ENCODE assay signal across 12 mouse cellular contexts in genomic region chr4:130553121-130553448, GRCm38 (mm10). TPM values are rescaled to one million over a fixed set of nuclear protein-coding genes. Genes with fewer than 3 reads are reported as not detected.
DNase-seq lines count a peak whose midpoint lies in the region; ATAC-seq and TF ChIP-seq lines count a peak whose summit lies in the region.
"Had no signal": no experiment of that assay in that cellular context is flagged by ENCODE, and none has a peak within 500 bp of the region (broad histone marks: within the 10 kb centered on the region; RNA-seq: fewer than 3 reads in every experiment).

No protein-coding gene starts in this region.

- H3K36me3 ChIP-seq in forebrain, embryonic 10.5 days (replicated peaks): peaks cover 35% of the 10 kb centered on the region
- no peaks in the 10 kb centered on the region for H3K36me3 ChIP-seq in forebrain, embryonic 15.5 days
- no peaks in the 10 kb centered on the region for H3K36me3 ChIP-seq in stomach, embryonic 14.5 days (ENCODE audit: control insufficient read depth, insufficient read depth, low read length)
- no peaks in the 10 kb centered on the region for H3K36me3 ChIP-seq in stomach, postnatal 0 days (ENCODE audit: control insufficient read depth, insufficient read depth, low read length)
- no peaks in the 10 kb centered on the region for H3K36me3 ChIP-seq in limb, embryonic 11.5 days (ENCODE audit: control insufficient read depth, insufficient read depth, low read length)
- no peaks in the 10 kb centered on the region for H3K36me3 ChIP-seq in stomach, embryonic 16.5 days (ENCODE audit: control insufficient read depth, insufficient read depth, low read length)

- H3K9ac ChIP-seq in forebrain, embryonic 15.5 days (replicated peaks): no peak overlapping the region
- H3K9ac ChIP-seq in stomach, embryonic 14.5 days (replicated peaks; ENCODE audit: low read depth, low read length): no peak overlapping the region
- H3K9ac ChIP-seq in stomach, postnatal 0 days (ENCODE audit: low read length): no peak overlapping the region
- H3K9ac ChIP-seq in limb, embryonic 11.5 days (ENCODE audit: low read length): no peak overlapping the region
- H3K9ac ChIP-seq in stomach, embryonic 16.5 days (ENCODE audit: low read length): no peak overlapping the region

- no peak overlapping the region for H3K4me3 ChIP-seq in forebrain, embryonic 10.5 days
- no peak overlapping the region for H3K4me3 ChIP-seq in forebrain, embryonic 15.5 days
- H3K4me3 ChIP-seq in stomach, embryonic 14.5 days (ENCODE audit: low read depth, low read length): no peak overlapping the region
- H3K4me3 ChIP-seq in stomach, postnatal 0 days (ENCODE audit: low read depth, low read length): no peak overlapping the region
- H3K4me3 ChIP-seq in limb, embryonic 11.5 days (ENCODE audit: low read depth, low read length): no peak overlapping the region
- H3K4me3 ChIP-seq in stomach, embryonic 16.5 days (replicated peaks; ENCODE audit: low read length): no peak overlapping the region

- H3K4me2 ChIP-seq in forebrain, embryonic 15.5 days (replicated peaks): no peak overlapping the region
- no peak overlapping the region for H3K4me2 ChIP-seq in stomach, embryonic 14.5 days (replicated peaks; ENCODE audit: low read depth, low read length)
- no peak overlapping the region for H3K4me2 ChIP-seq in stomach, postnatal 0 days (replicated peaks; ENCODE audit: low read depth)
- H3K4me2 ChIP-seq in limb, embryonic 11.5 days (ENCODE audit: low read depth, severe bottlenecking): no peak overlapping the region
- no peak overlapping the region for H3K4me2 ChIP-seq in stomach, embryonic 16.5 days (ENCODE audit: low read depth, low read length)

- ATAC-seq in forebrain, embryonic 15.5 days (replicated peaks): no peak
- 0 out of 2 replicates have a peak, but pooled peaks have one; percentile 28 for ATAC-seq in stomach, embryonic 14.5 days (ENCODE audit: insufficient number of reproducible peaks, insufficient read depth, low FRiP score, low read depth)
- no peak for ATAC-seq in stomach, postnatal 0 days (ENCODE audit: low FRiP score, low TSS enrichment)
- 0 out of 2 replicates have a peak, but pooled peaks have one; percentile 22 for ATAC-seq in limb, embryonic 11.5 days (ENCODE audit: insufficient number of reproducible peaks, low FRiP score, low TSS enrichment, low read depth)
- ATAC-seq in stomach, embryonic 16.5 days (ENCODE audit: insufficient read depth, low FRiP score): peak; percentile 31; the same call in 1 of the 2 replicates

- no peak for DNase-seq in forebrain, embryonic 10.5 days (ENCODE audit: extremely low spot score, low spot score)
- DNase-seq in stomach, postnatal 0 days (ENCODE audit: low spot score): no peak
- DNase-seq in limb, embryonic 11.5 days (ENCODE audit: low spot score): no peak
- no peak for DNase-seq in urinary bladder, postnatal 25 days (ENCODE audit: low spot score)
- DNase-seq in gastrocnemius, postnatal 10 days: no peak
- DNase-seq: heart, adult 18-20 months; spleen, adult 18-20 months; thymus, postnatal 36 days had no signal

- no peak for TF ChIP-seq CTCF in stomach, postnatal 0 days (IDR thresholded peaks at IDR 0.05; ENCODE audit: low read depth)

- 76% methylated on average over 6 of the region's 6 CpGs for WGBS in forebrain, embryonic 10.5 days
- WGBS in forebrain, embryonic 15.5 days: 13% methylated on average over 6 of the region's 6 CpGs
- 16% methylated on average over 6 of the region's 6 CpGs for WGBS in stomach, embryonic 14.5 days
- WGBS in stomach, postnatal 0 days: 16% methylated on average over 6 of the region's 6 CpGs
- WGBS in limb, embryonic 11.5 days: 29% methylated on average over 6 of the region's 6 CpGs
- WGBS in stomach, embryonic 16.5 days: 17% methylated on average over 6 of the region's 6 CpGs

- no peaks in the 10 kb centered on the region for H3K27me3 ChIP-seq in forebrain, embryonic 10.5 days (ENCODE audit: poor library complexity, severe bottlenecking)
- no peaks in the 10 kb centered on the region for H3K27me3 ChIP-seq in forebrain, embryonic 15.5 days
- no peaks in the 10 kb centered on the region for H3K27me3 ChIP-seq in stomach, embryonic 14.5 days (ENCODE audit: control insufficient read depth, insufficient read depth, low read length)
- H3K27me3 ChIP-seq in stomach, postnatal 0 days (ENCODE audit: control insufficient read depth, insufficient read depth, low read length): no peaks in the 10 kb centered on the region
- no peaks in the 10 kb centered on the region for H3K27me3 ChIP-seq in limb, embryonic 11.5 days (ENCODE audit: control insufficient read depth, insufficient read depth, low read length)
- no peaks in the 10 kb centered on the region for H3K27me3 ChIP-seq in stomach, embryonic 16.5 days (ENCODE audit: control insufficient read depth, insufficient read depth, low read length)

- H3K4me1 ChIP-seq in forebrain, embryonic 10.5 days: peaks cover 81% of the 10 kb centered on the region
- H3K4me1 ChIP-seq in forebrain, embryonic 15.5 days: peaks cover 45% of the 10 kb centered on the region
- H3K4me1 ChIP-seq in stomach, embryonic 14.5 days (ENCODE audit: control insufficient read depth, insufficient read depth, low read length): peaks cover 7% of the 10 kb centered on the region; the same call in 1 of the 2 replicates
- H3K4me1 ChIP-seq in stomach, postnatal 0 days (replicated peaks; ENCODE audit: control insufficient read depth, insufficient read depth): no peaks in the 10 kb centered on the region
- H3K4me1 ChIP-seq in limb, embryonic 11.5 days (ENCODE audit: control insufficient read depth, insufficient read depth, low read length): peaks cover 10% of the 10 kb centered on the region
- H3K4me1 ChIP-seq in stomach, embryonic 16.5 days (ENCODE audit: control insufficient read depth, insufficient read depth, low read length): no peaks in the 10 kb centered on the region

- H3K9me3 ChIP-seq in forebrain, embryonic 10.5 days: peaks cover 4% of the 10 kb centered on the region; the same call in 1 of the 2 replicates
- no peaks in the 10 kb centered on the region for H3K9me3 ChIP-seq in forebrain, embryonic 15.5 days
- H3K9me3 ChIP-seq in stomach, embryonic 14.5 days (ENCODE audit: control insufficient read depth, low read depth, low read length): no peaks in the 10 kb centered on the region
- H3K9me3 ChIP-seq in stomach, postnatal 0 days (ENCODE audit: control insufficient read depth, low read length): no peaks in the 10 kb centered on the region
- no peaks in the 10 kb centered on the region for H3K9me3 ChIP-seq in limb, embryonic 11.5 days (ENCODE audit: control insufficient read depth, low read length)
- H3K9me3 ChIP-seq in stomach, embryonic 16.5 days (replicated peaks; ENCODE audit: control insufficient read depth, low read length): no peaks in the 10 kb centered on the region

- TF ChIP-seq EP300 in stomach, postnatal 0 days (optimal IDR thresholded peaks at IDR 0.05): no peak

- peak overlapping the region; percentile 76 for H3K27ac ChIP-seq in forebrain, embryonic 10.5 days
- no peak overlapping the region for H3K27ac ChIP-seq in forebrain, embryonic 15.5 days (replicated peaks)
- H3K27ac ChIP-seq in stomach, embryonic 14.5 days (ENCODE audit: low read length): no peak overlapping the region
- no peak overlapping the region for H3K27ac ChIP-seq in stomach, postnatal 0 days (replicated peaks)
- H3K27ac ChIP-seq in limb, embryonic 11.5 days (replicated peaks; ENCODE audit: low read depth, low read length): no peak overlapping the region
- no peak overlapping the region for H3K27ac ChIP-seq in stomach, embryonic 16.5 days (ENCODE audit: low read length)

RNA-seq across cellular contexts. Expression of gene Nkain1, which starts 20.9 kb away (rescaled TPM):
- 4.1 and 4.5 TPM in 2 replicates for polyA plus RNA-seq in forebrain, embryonic 10.5 days (2016; fragmentation: Nextera tagmentation; extraction: Ambion mirVana)
- polyA plus RNA-seq in forebrain, embryonic 15.5 days (2015; fragmentation: Nextera tagmentation; extraction: Ambion mirVana): 9.3 TPM in 2 replicates
- polyA plus RNA-seq in stomach, embryonic 14.5 days (2014; fragmentation: Nextera tagmentation; extraction: Ambion mirVana): 1.8 and 2.6 TPM in 2 replicates
- 0.18 and 0.24 TPM in 2 replicates for polyA plus RNA-seq in stomach, postnatal 0 days (2015; fragmentation: Nextera tagmentation; extraction: Ambion mirVana)
- polyA plus RNA-seq in limb, embryonic 11.5 days (2014; fragmentation: Nextera tagmentation; extraction: Ambion mirVana): 8.8 and 8.9 TPM in 2 replicates
- polyA plus RNA-seq in stomach, embryonic 16.5 days (2015; fragmentation: Nextera tagmentation; extraction: Ambion mirVana): 0.31 TPM in 1 of 2 replicates, not detected in the other
- total RNA-seq in gastrocnemius, postnatal 10 days (2021): 10 to 100 TPM; 14.3 to 15.8 TPM
- total RNA-seq: neutrophil, adult 5-6 weeks had no signal

Comparison
In these comparisons a context has a peak if more than half of its experiments do, and no peak if none do; other contexts are left out.
1. ATAC-seq: peak in stomach, embryonic 14.5 days (single experiment), limb, embryonic 11.5 days (single experiment) and stomach, embryonic 16.5 days (single experiment); none in forebrain, embryonic 15.5 days (single experiment) and stomach, postnatal 0 days (single experiment).